Mouse (Mus musculus): Measurements from ENCODE around the gene Izumo2. TPM values are rescaled to one million over a fixed set of nuclear protein-coding genes. Genes with fewer than 3 reads are reported as not detected.
A peak's percentile ranks its signal among the peaks of the same experiment; 100 is the strongest.

Izumo2 gene
- total RNA-seq (2021): not detected

GRCm38 (mm10) chr7:44708574-44708973 is at the start of gene Izumo2:
Gene Izumo2 (plus strand): TSS chr7:44708742.
- DNase-seq (ENCODE audit: extremely low spot score in 1 of 2, low spot score in 2 of 2): no peak
- intact Hi-C loops (cut with DNase I): no loop called here

- intact Hi-C loops (cut with DNase I): no loop called here
- DNase-seq (ENCODE audit: extremely low spot score in 1 of 2, low spot score in 2 of 2): peak in 1 of 2 experiments; percentile 60
These were observed 47.3 kb upstream of the Izumo2 start for GRCm38 (mm10) chr7:44661219-44661618.

GRCm38 (mm10) chr7:44662168-44662567 is 46.4 kb upstream of the Izumo2 start:
- DNase-seq (ENCODE audit: extremely low spot score in 1 of 2, low spot score in 2 of 2): no peak
- intact Hi-C loops (cut with DNase I): no loop called here

GRCm38 (mm10) chr7:44662569-44662968 is 46.0 kb upstream of the Izumo2 start:
- DNase-seq (ENCODE audit: extremely low spot score in 1 of 2, low spot score in 2 of 2): no peak
- intact Hi-C loops (cut with DNase I): no loop called here

GRCm38 (mm10) chr7:44663546-44663945 is 45.0 kb upstream of the Izumo2 start:
- intact Hi-C loops (cut with DNase I): no loop called here
- DNase-seq (ENCODE audit: extremely low spot score in 1 of 2, low spot score in 2 of 2): no peak

- intact Hi-C loops (cut with DNase I): no loop called here
- no peak for DNase-seq (ENCODE audit: extremely low spot score in 1 of 2, low spot score in 2 of 2)
These were observed 43.8 kb upstream of the Izumo2 start for GRCm38 (mm10) chr7:44664731-44665130.

GRCm38 (mm10) chr7:44666462-44666861 is 42.1 kb upstream of the Izumo2 start:
- intact Hi-C loops (cut with DNase I): no loop called here

GRCm38 (mm10) chr7:44667996-44668738 is 40.4 kb upstream of the Izumo2 start:
- intact Hi-C loops (cut with DNase I): no loop called here
- DNase-seq (ENCODE audit: extremely low spot score in 1 of 2, low spot score in 2 of 2): no peak

More at GRCm38 (mm10) chr7:44666462-44666861, 42.1 kb upstream of the Izumo2 start:
- DNase-seq (ENCODE audit: extremely low spot score in 1 of 2, low spot score in 2 of 2): no peak

GRCm38 (mm10) chr7:44669103-44669502 is 39.4 kb upstream of the Izumo2 start:
- no peak for DNase-seq (ENCODE audit: extremely low spot score in 1 of 2, low spot score in 2 of 2)
- intact Hi-C loops (cut with DNase I): no loop called here

GRCm38 (mm10) chr7:44670803-44671202 is 37.7 kb upstream of the Izumo2 start, which contains the start of gene Myh14:
Gene Myh14 (minus strand): TSS chr7:44670843.
- intact Hi-C loops (cut with DNase I): no loop called here
- peak; percentile 92 for DNase-seq (ENCODE audit: extremely low spot score in 1 of 2, low spot score in 2 of 2)

GRCm38 (mm10) chr7:44672193-44672592 is 36.3 kb upstream of the Izumo2 start:
- intact Hi-C loops (cut with DNase I): no loop called here
- DNase-seq (ENCODE audit: extremely low spot score in 1 of 2, low spot score in 2 of 2): no peak

- DNase-seq (ENCODE audit: extremely low spot score in 1 of 2, low spot score in 2 of 2): no peak
- intact Hi-C loops (cut with DNase I): no loop called here
These were observed 34.0 kb upstream of the Izumo2 start for GRCm38 (mm10) chr7:44674511-44674910.

GRCm38 (mm10) chr7:44675171-44675570 is 33.4 kb upstream of the Izumo2 start:
- intact Hi-C loops (cut with DNase I): no loop called here
- no peak for DNase-seq (ENCODE audit: extremely low spot score in 1 of 2, low spot score in 2 of 2)

- DNase-seq (ENCODE audit: extremely low spot score in 1 of 2, low spot score in 2 of 2): no peak
- intact Hi-C loops (cut with DNase I): no loop called here
These were observed 32.4 kb upstream of the Izumo2 start for GRCm38 (mm10) chr7:44676126-44676525.

- intact Hi-C loops (cut with DNase I): no loop called here
- DNase-seq (ENCODE audit: extremely low spot score in 1 of 2, low spot score in 2 of 2): peak in 1 of 2 experiments; percentile 68
These were observed 31.9 kb upstream of the Izumo2 start for GRCm38 (mm10) chr7:44676611-44677010.

GRCm38 (mm10) chr7:44683656-44684055 is 24.9 kb upstream of the Izumo2 start:
- intact Hi-C loops (cut with DNase I): no loop called here
- no peak for DNase-seq (ENCODE audit: extremely low spot score in 1 of 2, low spot score in 2 of 2)

- DNase-seq (ENCODE audit: extremely low spot score in 1 of 2, low spot score in 2 of 2): no peak
- intact Hi-C loops (cut with DNase I): no loop called here
These were observed 22.8 kb upstream of the Izumo2 start for GRCm38 (mm10) chr7:44685531-44686402.

GRCm38 (mm10) chr7:44688890-44689289 is 19.7 kb upstream of the Izumo2 start:
- no peak for DNase-seq (ENCODE audit: extremely low spot score in 1 of 2, low spot score in 2 of 2)
- intact Hi-C loops (cut with DNase I): no loop called here

- intact Hi-C loops (cut with DNase I): no loop called here
- no peak for DNase-seq (ENCODE audit: extremely low spot score in 1 of 2, low spot score in 2 of 2)
These were observed 19.2 kb upstream of the Izumo2 start for GRCm38 (mm10) chr7:44689331-44689730.

Data from left cerebral cortex, postnatal 10 days (tissue).